Mouse (Mus musculus) thymus, adult 2 months (tissue): ENCODE data around the gene Igfbp3.

ENCODE experiments used
- CTCF ChIP-seq: fragments of 200-500 bp; IDR thresholded peaks from 2 replicates; pipeline ENCODE4 v1.5.1; 2012; ENCODE audit warnings: mild to moderate bottlenecking, control low read depth, low read length, moderate library complexity, borderline replicate concordance; ENCODE audit not compliant: control insufficient read depth, poor library complexity, insufficient read depth; ENCODE audit errors: extremely low read depth
- POLR2A ChIP-seq: fragments of 200-500 bp; IDR thresholded peaks from 2 replicates; pipeline ENCODE4 v1.6.1; 2012; ENCODE audit warnings: mild to moderate bottlenecking, low read length, control low read depth, moderate library complexity; ENCODE audit not compliant: control insufficient read depth, poor library complexity, insufficient read depth; ENCODE audit errors: extremely low read depth

DNA sequence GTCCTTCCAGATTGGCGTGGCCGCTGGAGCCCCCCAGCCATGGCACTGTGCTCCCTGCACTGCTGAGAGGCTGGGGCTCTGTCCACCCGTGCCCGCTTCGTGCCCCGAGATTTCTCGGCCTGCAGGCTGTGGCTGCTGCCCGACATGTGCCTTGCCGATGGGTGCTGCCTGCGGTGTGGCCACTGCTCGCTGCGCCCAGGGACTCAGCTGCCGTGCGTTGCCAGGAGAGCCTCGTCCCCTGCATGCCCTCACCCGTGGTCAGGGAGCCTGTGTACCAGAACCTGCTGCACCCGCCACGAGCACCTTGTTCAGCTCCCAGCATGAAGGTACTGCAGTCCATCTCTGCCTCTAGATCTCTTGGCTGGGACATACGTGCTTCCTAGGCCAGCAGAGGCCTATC is 15.7 kb downstream of the Igfbp3 start:
- TF ChIP-seq CTCF (no peak), POLR2A (no peak)
